Mouse (Mus musculus) liver, adult 2 months (tissue): Measurements from ENCODE around the gene Hoxb2. TPM values are rescaled to one million over a fixed set of nuclear protein-coding genes. Genes with fewer than 3 reads are reported as not detected.

Source experiments
- DNase-seq: peaks from one replicate; pipeline ENCODE4 v3.0.0-alpha.2; 2011; ENCODE audit warnings: low read depth, low spot score; ENCODE audit errors: extremely low read depth
- H3K27ac ChIP-seq: fragments of 200-500 bp; replicated peaks from 2 replicates; pipeline ENCODE4 v1.5.1; 2012; ENCODE audit warnings: low read depth, mild to moderate bottlenecking, control low read depth, inconsistent platforms, low read length; ENCODE audit not compliant: insufficient read depth
- H3K27me3 ChIP-seq: fragments of 200-500 bp; 2 replicates; pipeline ENCODE4 v1.6.1; 2012; ENCODE audit warnings: mild to moderate bottlenecking, moderate library complexity, low read length, inconsistent platforms; ENCODE audit not compliant: control insufficient read depth, insufficient read depth
- H3K36me3 ChIP-seq: fragments of 200-500 bp; 2 replicates; pipeline ENCODE4 v1.6.1; 2012; ENCODE audit warnings: low read length, inconsistent platforms; ENCODE audit not compliant: control insufficient read depth, insufficient read depth
- H3K4me1 ChIP-seq: fragments of 200-500 bp; 2 replicates; pipeline ENCODE4 v1.6.1; 2011; ENCODE audit warnings: low read length; ENCODE audit not compliant: control insufficient read depth, insufficient read depth
- H3K4me3 ChIP-seq: fragments of 200-500 bp; 2 replicates; pipeline ENCODE4 v1.5.1; 2011; ENCODE audit warnings: low read depth, mild to moderate bottlenecking, control low read depth, low read length, moderate library complexity; ENCODE audit not compliant: insufficient read depth
- H3K79me2 ChIP-seq: fragments of 200-500 bp; 2 replicates; pipeline ENCODE4 v1.6.1; 2012; ENCODE audit warnings: inconsistent platforms, mild to moderate bottlenecking, low read length, moderate library complexity; ENCODE audit not compliant: control insufficient read depth, insufficient read depth
- H3K9ac ChIP-seq: fragments of 200-500 bp; 2 replicates; pipeline ENCODE4 v1.6.1; 2012; ENCODE audit warnings: low read depth, mild to moderate bottlenecking, control low read depth, inconsistent platforms, low read length
- CTCF ChIP-seq: fragments of 200-500 bp; IDR thresholded peaks from 2 replicates; pipeline ENCODE4 v1.5.1; 2011; ENCODE audit warnings: low read depth, low read length, control low read depth
- POLR2A ChIP-seq: fragments of 200-500 bp; IDR thresholded peaks from 2 replicates; pipeline ENCODE4 v1.6.1; 2011; ENCODE audit warnings: low read length, control low read depth; ENCODE audit not compliant: insufficient read depth; ENCODE audit errors: extremely low read depth
- WGBS: fragments of 180-500 bp; shearing (Covaris S2); methylation state at CpG from one replicate; pipeline ENCODE4 v1.1.7; 2018; 5-methylcytosine and 5-hydroxymethylcytosine counted together
- polyA plus RNA-seq: library from polyadenylated mRNA; depleted of rRNA; stranded (reverse); fragments of >200 nt; gene quantifications from 2 replicates; pipeline ENCODE4 v1.2.3, GENCODE M21; 2012
- total RNA-seq: library from RNA; depleted of rRNA; stranded (reverse); fragments of >200 nt; gene quantifications from 2 replicates; pipeline ENCODE4 v1.2.3, GENCODE M21; 2014

The Hoxb2 gene
- total and polyA plus RNA-seq, 2 experiments: 0.46 to 1.3 TPM

DNA sequence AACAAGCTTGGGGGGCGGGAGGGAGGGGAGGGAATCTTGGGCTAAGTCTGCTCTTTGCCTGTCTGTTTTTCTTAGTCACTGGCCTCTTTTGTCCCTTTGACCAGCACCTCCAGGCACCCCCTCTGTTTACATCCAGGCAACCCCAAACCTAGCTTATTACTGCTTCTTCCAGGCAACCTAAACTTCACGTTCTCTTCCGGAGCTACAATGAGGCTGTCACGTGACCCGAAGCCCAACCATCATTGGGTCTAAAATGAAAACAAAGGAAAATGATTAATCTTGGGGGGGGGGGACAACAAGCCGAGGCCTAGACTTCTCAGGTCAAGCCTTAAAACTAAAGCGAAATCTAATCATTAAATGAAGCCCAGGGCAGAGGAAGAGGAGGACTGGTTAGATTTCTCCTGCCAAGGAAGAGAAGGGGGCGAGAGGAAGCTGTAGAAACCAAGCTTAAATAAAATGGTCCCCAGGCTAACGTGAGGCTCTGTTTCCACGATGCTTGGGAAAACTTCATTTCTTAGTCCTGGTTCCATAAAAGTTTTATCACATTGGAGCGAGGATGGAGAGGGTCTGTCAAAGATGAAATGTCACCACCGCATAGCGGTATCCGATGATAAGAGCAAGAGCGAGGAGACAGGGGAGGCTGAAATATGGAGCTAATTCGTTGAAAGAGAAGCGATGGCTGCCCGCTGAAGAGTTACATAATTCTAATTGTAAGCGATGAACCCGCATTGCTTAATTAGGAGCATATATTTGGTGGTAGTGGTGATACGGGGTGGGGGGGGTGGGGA, 2.0 kb upstream of the Hoxb2 start:
- DNase-seq: no peak
- Histone ChIP-seq H3K27me3 (peaks cover 34% of the 10 kb centered on the region), H3K27ac (no peak overlapping the region), H3K9ac (no peak overlapping the region; the same call in 1 of the 2 replicates), H3K4me1 (peaks cover 3% of the 10 kb centered on the region; the same call in 1 of the 2 replicates), H3K36me3 (no peaks in the 10 kb centered on the region), H3K4me3 (no peak overlapping the region), H3K79me2 (no peaks in the 10 kb centered on the region)
- 13% methylated on average over 21 of the region's 21 CpGs for WGBS
- TF ChIP-seq CTCF: no peak
- TF ChIP-seq POLR2A: no peak

- Histone ChIP-seq H3K27ac (no peak overlapping the region), H3K27me3 (peaks cover 35% of the 10 kb centered on the region), H3K9ac (no peak overlapping the region), H3K79me2 (no peaks in the 10 kb centered on the region), H3K36me3 (no peaks in the 10 kb centered on the region), H3K4me3 (no peak overlapping the region), H3K4me1 (peaks cover 3% of the 10 kb centered on the region; the same call in 1 of the 2 replicates)
- no peak for TF ChIP-seq CTCF
- TF ChIP-seq POLR2A: no peak
- WGBS: 40% methylated on average over 3 of the region's 3 CpGs
- no peak for DNase-seq
These were observed 1.3 kb upstream of the Hoxb2 start for GRCm38 (mm10) chr11:96348988-96349387.

DNA sequence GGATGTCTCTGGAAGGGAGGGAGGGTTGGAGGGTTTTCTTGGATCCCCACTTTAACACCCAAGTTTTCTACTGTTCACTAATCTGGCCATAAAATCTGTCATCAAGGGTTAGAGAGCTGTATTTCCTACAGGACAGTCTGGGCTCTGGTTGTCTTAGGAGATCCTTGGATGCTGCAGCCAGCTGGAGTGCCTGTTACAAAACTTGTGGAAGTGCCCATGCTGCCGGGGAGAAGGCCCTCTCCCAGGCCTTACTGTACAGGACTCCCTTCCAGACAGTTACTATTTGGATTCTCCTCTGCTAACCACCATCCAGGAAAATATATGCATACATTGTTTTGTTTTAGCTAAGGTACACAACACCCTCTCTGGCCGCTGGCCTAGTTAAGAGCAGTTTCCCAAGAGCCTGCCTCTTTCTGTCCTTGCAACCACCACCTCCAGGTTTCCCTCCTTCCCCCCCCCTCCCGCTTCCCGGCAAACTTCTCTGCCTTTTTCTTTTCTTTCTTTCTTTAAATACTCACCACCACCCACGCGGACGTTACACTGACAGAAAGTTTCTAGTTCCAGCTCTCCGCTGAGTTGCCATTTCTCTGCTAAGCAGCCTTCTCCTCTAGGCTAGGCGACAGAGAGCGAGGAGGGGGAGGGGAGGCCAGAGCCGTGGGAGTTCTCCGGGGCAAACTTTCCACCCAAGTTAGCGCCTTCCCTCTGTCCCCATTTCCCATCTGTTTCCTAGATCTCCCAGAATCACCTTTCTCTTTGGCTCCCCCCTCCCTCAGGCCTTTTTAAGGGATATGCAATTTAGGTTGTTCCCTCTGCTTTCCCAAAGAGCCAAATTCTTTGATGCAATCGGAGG, 609 bp upstream of the Hoxb2 start:
- Histone ChIP-seq H3K4me1 (peaks cover 3% of the 10 kb centered on the region; the same call in 1 of the 2 replicates), H3K9ac (0 out of 2 replicates have a peak overlapping the region, but pooled peaks have one; percentile 7), H3K79me2 (no peaks in the 10 kb centered on the region), H3K4me3 (no peak overlapping the region), H3K36me3 (no peaks in the 10 kb centered on the region), H3K27me3 (peaks cover 30% of the 10 kb centered on the region), H3K27ac (peak overlapping the region; percentile 27)
- DNase-seq: no peak
- WGBS: 32% methylated on average over 14 of the region's 14 CpGs
- TF ChIP-seq POLR2A (no peak), CTCF (no peak)

DNA sequence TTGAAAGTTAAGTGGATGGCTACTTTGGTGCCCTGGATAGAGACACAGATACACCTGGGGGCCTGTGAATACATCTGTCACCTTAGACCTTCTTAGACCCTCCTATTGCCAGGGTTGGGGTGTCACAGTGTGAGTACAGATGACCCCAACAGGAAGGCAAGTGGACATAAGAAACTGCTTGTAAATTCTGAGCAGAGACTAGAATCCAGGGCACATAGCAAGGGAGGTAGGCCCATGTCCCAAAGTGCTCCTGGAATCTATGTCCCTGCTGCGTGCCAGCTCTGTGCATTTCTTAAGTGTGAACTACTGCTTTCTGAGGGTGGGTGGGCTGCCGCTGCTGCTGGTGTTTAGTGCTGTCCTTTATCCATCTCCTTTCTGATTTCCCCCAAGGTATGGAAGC, 466 bp downstream of the Hoxb2 start:
- no peak for DNase-seq
- H3K36me3 ChIP-seq: no peaks in the 10 kb centered on the region
- TF ChIP-seq CTCF: no peak
- no peak for TF ChIP-seq POLR2A
- 68% methylated on average over 2 of the region's 2 CpGs for WGBS
- H3K9ac ChIP-seq: no peak overlapping the region
- H3K27ac ChIP-seq: no peak overlapping the region
- H3K4me3 ChIP-seq: no peak overlapping the region
- peaks cover 3% of the 10 kb centered on the region; the same call in 1 of the 2 replicates for H3K4me1 ChIP-seq
- peaks cover 24% of the 10 kb centered on the region for H3K27me3 ChIP-seq
- H3K79me2 ChIP-seq: no peaks in the 10 kb centered on the region

DNA sequence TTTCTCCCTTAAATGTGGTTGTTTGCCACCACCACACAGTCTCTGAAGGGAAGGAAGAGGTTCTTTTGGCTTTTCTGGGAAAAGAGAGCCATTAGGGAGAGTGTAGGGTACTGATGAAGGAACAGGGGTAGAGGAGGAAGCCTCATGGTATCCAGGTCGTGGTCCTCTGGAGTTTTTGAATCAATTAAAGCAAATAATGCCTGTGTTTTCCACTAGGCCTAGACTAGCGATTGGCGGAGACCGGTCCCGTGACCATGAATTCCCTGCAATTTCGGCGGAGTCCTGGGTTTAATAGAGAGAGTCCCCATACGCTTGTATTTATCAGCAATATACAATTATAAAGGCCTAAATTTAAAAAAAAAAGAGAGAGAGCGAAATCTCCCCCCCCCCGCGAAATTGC, 987 bp downstream of the Hoxb2 start:
- peaks cover 3% of the 10 kb centered on the region; the same call in 1 of the 2 replicates for H3K4me1 ChIP-seq
- DNase-seq: no peak
- H3K9ac ChIP-seq: no peak overlapping the region
- no peaks in the 10 kb centered on the region for H3K36me3 ChIP-seq
- 23% methylated on average over 11 of the region's 11 CpGs for WGBS
- 0 out of 2 replicates have a peak overlapping the region, but pooled peaks have one; percentile 12 for H3K27ac ChIP-seq
- no peaks in the 10 kb centered on the region for H3K79me2 ChIP-seq
- peaks cover 20% of the 10 kb centered on the region for H3K27me3 ChIP-seq
- TF ChIP-seq POLR2A (no peak), CTCF (no peak)
- no peak overlapping the region for H3K4me3 ChIP-seq
